Mouse (Mus musculus) neural tube, embryonic 11.5 days (tissue): Measurements from ENCODE around the gene Srgap3. TPM values are rescaled to one million over a fixed set of nuclear protein-coding genes. Genes with fewer than 3 reads are reported as not detected.

Source experiments
- ATAC-seq: fragments of 200-750 bp; cut with Nextera tagmentation; 2 replicates; pipeline ENCODE4 v1.8.0; 2017; ENCODE audit warnings: moderate number of reproducible peaks, mild to moderate bottlenecking, moderate TSS enrichment, moderate library complexity; ENCODE audit not compliant: insufficient read depth, low FRiP score, low TSS enrichment
- DNase-seq: peaks from one replicate; pipeline ENCODE4 v3.0.0-alpha.2; 2015; ENCODE audit warnings: low spot score
- H3K27ac ChIP-seq: fragments of 300-500 bp; sonication (generic); 2 replicates; pipeline ENCODE4 v1.5.1; 2014; ENCODE audit warnings: low read depth, mild to moderate bottlenecking, low read length
- H3K27me3 ChIP-seq: fragments of 300-500 bp; sonication (generic); 2 replicates; pipeline ENCODE4 v1.6.1; 2014; ENCODE audit warnings: mild to moderate bottlenecking, low read length, mixed read lengths; ENCODE audit not compliant: control insufficient read depth, insufficient read depth
- H3K36me3 ChIP-seq: fragments of 300-500 bp; sonication (generic); 2 replicates; pipeline ENCODE4 v1.6.1; 2014; ENCODE audit warnings: mild to moderate bottlenecking, low read length, moderate library complexity, mixed read lengths; ENCODE audit not compliant: control insufficient read depth, insufficient read depth
- H3K4me1 ChIP-seq: fragments of 300-500 bp; sonication (generic); 2 replicates; pipeline ENCODE4 v1.6.1; 2014; ENCODE audit warnings: low read length, mixed read lengths; ENCODE audit not compliant: control insufficient read depth, insufficient read depth
- H3K4me2 ChIP-seq: fragments of 300-500 bp; sonication (generic); 2 replicates; pipeline ENCODE4 v1.6.1; 2014; ENCODE audit warnings: low read depth, mild to moderate bottlenecking, moderate library complexity
- H3K4me3 ChIP-seq: fragments of 300-500 bp; sonication (generic); 2 replicates; pipeline ENCODE4 v1.5.1; 2014; ENCODE audit warnings: low read depth, low read length
- H3K9ac ChIP-seq: fragments of 300-500 bp; sonication (generic); 2 replicates; pipeline ENCODE4 v1.6.1; 2014; ENCODE audit warnings: mild to moderate bottlenecking, low read length
- H3K9me3 ChIP-seq: fragments of 300-500 bp; sonication (generic); 2 replicates; pipeline ENCODE4 v1.6.1; 2016; ENCODE audit warnings: low read length; ENCODE audit not compliant: control insufficient read depth
- WGBS: fragments of 180-500 bp; shearing (Covaris S2); extraction: QIAGEN DNeasy Blood & Tissue Kit; methylation state at CpG from one replicate; pipeline ENCODE4 v1.1.7; 2014; 5-methylcytosine and 5-hydroxymethylcytosine counted together
- polyA plus RNA-seq: library from polyadenylated mRNA; unstranded; fragments of >200 nt; fragmentation: Nextera tagmentation; extraction: Ambion mirVana; gene quantifications from 2 replicates; pipeline ENCODE4 v1.2.1, GENCODE M21; 2014

Srgap3 gene
- polyA plus RNA-seq, 1 experiment from 2014 or later = 37.4 TPM

- H3K4me2 ChIP-seq = no peak overlapping the region
- H3K4me3 ChIP-seq = no peak overlapping the region
- no peak overlapping the region for H3K27ac ChIP-seq
- WGBS = 93% methylated on average over 7 of the region's 7 CpGs
- H3K9me3 ChIP-seq = no peaks in the 10 kb centered on the region
- no peak for DNase-seq
- ATAC-seq = no peak
- H3K36me3 ChIP-seq = peaks cover 5% of the 10 kb centered on the region
- no peaks in the 10 kb centered on the region for H3K4me1 ChIP-seq
- H3K27me3 ChIP-seq = no peaks in the 10 kb centered on the region
- no peak overlapping the region for H3K9ac ChIP-seq
Observed at GRCm38 (mm10) chr6:112773754-112774153, 173.3 kb downstream of the Srgap3 start.

GRCm38 (mm10) chr6:112770996-112771395 lies 176.1 kb downstream of the Srgap3 start:
- Histone ChIP-seq H3K36me3 (peaks cover 8% of the 10 kb centered on the region), H3K27ac (no peak overlapping the region), H3K4me1 (no peaks in the 10 kb centered on the region), H3K4me2 (no peak overlapping the region), H3K9me3 (no peaks in the 10 kb centered on the region), H3K4me3 (no peak overlapping the region), H3K27me3 (no peaks in the 10 kb centered on the region), H3K9ac (no peak overlapping the region)
- ATAC-seq (no peak), DNase-seq (no peak)
- 89% methylated on average over 2 of the region's 2 CpGs for WGBS

GRCm38 (mm10) chr6:112758541-112758940 lies 188.5 kb downstream of the Srgap3 start:
- no peaks in the 10 kb centered on the region for H3K27me3 ChIP-seq
- 0 out of 2 replicates have a peak, but pooled peaks cover 3% of the 10 kb centered on the region for H3K4me1 ChIP-seq
- 52% methylated on average over 4 of the region's 4 CpGs for WGBS
- no peaks in the 10 kb centered on the region for H3K36me3 ChIP-seq
- ATAC-seq = no peak
- no peaks in the 10 kb centered on the region for H3K9me3 ChIP-seq
- H3K4me2 ChIP-seq = no peak overlapping the region
- DNase-seq = no peak
- H3K4me3 ChIP-seq = no peak overlapping the region
- no peak overlapping the region for H3K27ac ChIP-seq
- H3K9ac ChIP-seq = no peak overlapping the region

GRCm38 (mm10) chr6:112756866-112757265 lies 190.2 kb downstream of the Srgap3 start:
- no peak overlapping the region for H3K9ac ChIP-seq
- 0 out of 2 replicates have a peak, but pooled peaks cover 3% of the 10 kb centered on the region for H3K4me1 ChIP-seq
- no peaks in the 10 kb centered on the region for H3K36me3 ChIP-seq
- WGBS = 83% methylated on average over 4 of the region's 4 CpGs
- H3K4me2 ChIP-seq = no peak overlapping the region
- DNase-seq (no peak), ATAC-seq (no peak)
- no peak overlapping the region for H3K27ac ChIP-seq
- H3K9me3 ChIP-seq = no peaks in the 10 kb centered on the region
- no peak overlapping the region for H3K4me3 ChIP-seq
- H3K27me3 ChIP-seq = no peaks in the 10 kb centered on the region

GRCm38 (mm10) chr6:112754994-112755393 lies 192.1 kb downstream of the Srgap3 start:
- Histone ChIP-seq H3K9me3 (no peaks in the 10 kb centered on the region), H3K27me3 (no peaks in the 10 kb centered on the region), H3K9ac (no peak overlapping the region), H3K27ac (no peak overlapping the region), H3K36me3 (no peaks in the 10 kb centered on the region), H3K4me1 (0 out of 2 replicates have a peak, but pooled peaks cover 3% of the 10 kb centered on the region), H3K4me3 (no peak overlapping the region), H3K4me2 (no peak overlapping the region)
- WGBS = 95% methylated on average over 6 of the region's 6 CpGs
- no peak for ATAC-seq
- no peak for DNase-seq

- no peaks in the 10 kb centered on the region for H3K4me1 ChIP-seq
- WGBS = 92% methylated on average over 3 of the region's 3 CpGs
- H3K36me3 ChIP-seq = no peaks in the 10 kb centered on the region
- H3K4me2 ChIP-seq = no peak overlapping the region
- H3K9ac ChIP-seq = no peak overlapping the region
- H3K9me3 ChIP-seq = no peaks in the 10 kb centered on the region
- no peaks in the 10 kb centered on the region for H3K27me3 ChIP-seq
- H3K27ac ChIP-seq = no peak overlapping the region
- H3K4me3 ChIP-seq = no peak overlapping the region
- DNase-seq = no peak
- ATAC-seq = no peak
Observed at GRCm38 (mm10) chr6:112752517-112752916, 194.5 kb downstream of the Srgap3 start.

GRCm38 (mm10) chr6:112752007-112752406 lies 195.1 kb downstream of the Srgap3 start:
- H3K4me2 ChIP-seq = no peak overlapping the region
- no peak overlapping the region for H3K9ac ChIP-seq
- H3K9me3 ChIP-seq = no peaks in the 10 kb centered on the region
- no peaks in the 10 kb centered on the region for H3K27me3 ChIP-seq
- DNase-seq (no peak), ATAC-seq (no peak)
- H3K27ac ChIP-seq = no peak overlapping the region
- H3K4me1 ChIP-seq = no peaks in the 10 kb centered on the region
- H3K4me3 ChIP-seq = no peak overlapping the region
- 84% methylated on average over 5 of the region's 5 CpGs for WGBS
- H3K36me3 ChIP-seq = no peaks in the 10 kb centered on the region

- DNase-seq (no peak), ATAC-seq (no peak)
- 87% methylated on average over 2 of the region's 2 CpGs for WGBS
- Histone ChIP-seq H3K4me3 (no peak overlapping the region), H3K9me3 (no peaks in the 10 kb centered on the region), H3K4me2 (no peak overlapping the region), H3K27me3 (no peaks in the 10 kb centered on the region), H3K27ac (no peak overlapping the region), H3K9ac (no peak overlapping the region), H3K4me1 (no peaks in the 10 kb centered on the region), H3K36me3 (peaks cover 10% of the 10 kb centered on the region; the same call in 1 of the 2 replicates)
Observed at GRCm38 (mm10) chr6:112742297-112742696, 204.8 kb downstream of the Srgap3 start.

GRCm38 (mm10) chr6:112741766-112742165 lies 205.3 kb downstream of the Srgap3 start:
- H3K4me2 ChIP-seq = no peak overlapping the region
- DNase-seq (no peak), ATAC-seq (no peak)
- no peak overlapping the region for H3K9ac ChIP-seq
- no peak overlapping the region for H3K4me3 ChIP-seq
- peaks cover 9% of the 10 kb centered on the region; the same call in 1 of the 2 replicates for H3K36me3 ChIP-seq
- H3K4me1 ChIP-seq = no peaks in the 10 kb centered on the region
- no peaks in the 10 kb centered on the region for H3K27me3 ChIP-seq
- no peaks in the 10 kb centered on the region for H3K9me3 ChIP-seq
- H3K27ac ChIP-seq = no peak overlapping the region
- 90% methylated on average over 5 of the region's 5 CpGs for WGBS
